ENCODE assay signal across 12 mouse cellular contexts in genomic region chr5:114045134-114045533, GRCm38 (mm10). TPM values are rescaled to one million over a fixed set of nuclear protein-coding genes. Genes with fewer than 3 reads are reported as not detected.
DNase-seq lines count a peak whose midpoint lies in the region; ATAC-seq and TF ChIP-seq lines count a peak whose summit lies in the region.
"Had no signal": no experiment of that assay in that cellular context is flagged by ENCODE, and none has a peak within 500 bp of the region (broad histone marks: within the 10 kb centered on the region; RNA-seq: fewer than 3 reads in every experiment).

No protein-coding gene starts in this region.

- ATAC-seq in heart, postnatal 0 days (ENCODE audit: insufficient read depth, low read depth) = no peak
- no peak for ATAC-seq in heart, embryonic 11.5 days (replicated peaks; ENCODE audit: insufficient number of reproducible peaks, low FRiP score, low TSS enrichment)
- no peak for ATAC-seq in lung, embryonic 14.5 days (ENCODE audit: insufficient read depth)

- no peak for DNase-seq in heart, postnatal 0 days (ENCODE audit: low spot score)
- DNase-seq in lung, embryonic 14.5 days = peak; percentile 66
- no peak for DNase-seq in lung, adult 18-20 months
- peak; percentile 48 for DNase-seq in ZHBTc4 (ENCODE audit: low read depth, low spot score)
- DNase-seq in naive thymus-derived CD4-positive, alpha-beta T cell, adult 2 months (ENCODE audit: low read depth) = peak; percentile 28
- no peak for DNase-seq in cerebellum, adult 9-11 months
- no peak for DNase-seq in spleen, postnatal 14 days (ENCODE audit: low spot score in 2 of 2)

- TF ChIP-seq CTCF in heart, postnatal 0 days (IDR thresholded peaks at IDR 0.05; ENCODE audit: low read depth) = peak; percentile 64
- peak; percentile 67 for TF ChIP-seq CTCF in lung, embryonic 14.5 days (IDR thresholded peaks at IDR 0.05; ENCODE audit: low read depth)

- H3K4me2 ChIP-seq in heart, postnatal 0 days (ENCODE audit: low read depth, low read length) = no peak overlapping the region
- H3K4me2 ChIP-seq in heart, embryonic 11.5 days = no peak overlapping the region
- no peak overlapping the region for H3K4me2 ChIP-seq in lung, embryonic 14.5 days
- H3K4me2 ChIP-seq: neural tube, embryonic 13.5 days had no signal

- H3K27ac ChIP-seq in heart, postnatal 0 days (ENCODE audit: low read depth) = no peak overlapping the region
- no peak overlapping the region for H3K27ac ChIP-seq in heart, embryonic 11.5 days (ENCODE audit: low read depth, low read length)
- no peak overlapping the region for H3K27ac ChIP-seq in lung, embryonic 14.5 days (ENCODE audit: low read depth)
- H3K27ac ChIP-seq: macrophage; neural tube, embryonic 13.5 days had no signal

- H3K36me3 ChIP-seq in heart, postnatal 0 days (replicated peaks; ENCODE audit: control insufficient read depth, insufficient read depth, low read length) = no peaks in the 10 kb centered on the region
- no peaks in the 10 kb centered on the region for H3K36me3 ChIP-seq in heart, embryonic 11.5 days (ENCODE audit: control insufficient read depth, insufficient read depth, low read length)
- H3K36me3 ChIP-seq in lung, embryonic 14.5 days (ENCODE audit: insufficient read depth) = no peaks in the 10 kb centered on the region

- no peak overlapping the region for H3K4me3 ChIP-seq in heart, postnatal 0 days (ENCODE audit: low read depth, low read length)
- no peak overlapping the region for H3K4me3 ChIP-seq in heart, embryonic 11.5 days (ENCODE audit: low read depth, low read length)
- H3K4me3 ChIP-seq in lung, embryonic 14.5 days (ENCODE audit: low read depth, low read length) = no peak overlapping the region
- H3K4me3 ChIP-seq: neural tube, embryonic 13.5 days had no signal

- H3K4me1 ChIP-seq in heart, postnatal 0 days (ENCODE audit: control insufficient read depth, insufficient read depth) = 0 out of 2 replicates have a peak, but pooled peaks cover 4% of the 10 kb centered on the region
- H3K4me1 ChIP-seq in heart, embryonic 11.5 days (ENCODE audit: control insufficient read depth, insufficient read depth, low read length) = peaks cover 16% of the 10 kb centered on the region
- no peaks in the 10 kb centered on the region for H3K4me1 ChIP-seq in lung, embryonic 14.5 days (ENCODE audit: insufficient read depth)

- H3K9ac ChIP-seq in heart, postnatal 0 days (replicated peaks; ENCODE audit: low read depth, low read length) = no peak overlapping the region
- H3K9ac ChIP-seq in heart, embryonic 11.5 days (ENCODE audit: low read depth, low read length) = no peak overlapping the region
- no peak overlapping the region for H3K9ac ChIP-seq in lung, embryonic 14.5 days
- H3K9ac ChIP-seq: neural tube, embryonic 13.5 days had no signal

- H3K27me3 ChIP-seq in heart, postnatal 0 days (ENCODE audit: control insufficient read depth, insufficient read depth, low read length) = no peaks in the 10 kb centered on the region
- 0 out of 2 replicates have a peak, but pooled peaks cover 3% of the 10 kb centered on the region for H3K27me3 ChIP-seq in heart, embryonic 11.5 days (ENCODE audit: control insufficient read depth, insufficient read depth, low read length)
- H3K27me3 ChIP-seq in lung, embryonic 14.5 days (ENCODE audit: insufficient read depth, low read length) = no peaks in the 10 kb centered on the region
- H3K27me3 ChIP-seq: neural tube, embryonic 13.5 days had no signal

- WGBS in heart, postnatal 0 days = 82% methylated on average over 1 of the region's 1 CpGs
- WGBS in heart, embryonic 11.5 days (ENCODE audit: insufficient replicate concordance) = 84% methylated on average over 1 of the region's 1 CpGs
- 66% methylated on average over 1 of the region's 1 CpGs for WGBS in lung, embryonic 14.5 days

- no peaks in the 10 kb centered on the region for H3K9me3 ChIP-seq in heart, postnatal 0 days (replicated peaks; ENCODE audit: control insufficient read depth, low read length)
- no peaks in the 10 kb centered on the region for H3K9me3 ChIP-seq in heart, embryonic 11.5 days (replicated peaks; ENCODE audit: control insufficient read depth, low read length)
- H3K9me3 ChIP-seq in lung, embryonic 14.5 days (ENCODE audit: low read depth, low read length) = no peaks in the 10 kb centered on the region
- H3K9me3 ChIP-seq: neural tube, embryonic 13.5 days had no signal

- TF ChIP-seq EP300 in heart, postnatal 0 days (IDR thresholded peaks at IDR 0.05; ENCODE audit: low read depth) = no peak

RNA-seq across cellular contexts. Expression of gene Usp30, which starts 20.1 kb away (rescaled TPM):
- 16.0 and 18.2 TPM in 2 replicates for total RNA-seq in heart, postnatal 0 days (2014; rRNA removed; ENCODE audit: low replicate concordance)
- 6.1 and 6.3 TPM in 2 replicates for polyA plus RNA-seq in heart, postnatal 0 days (2015; fragmentation: Nextera tagmentation; extraction: Ambion mirVana)
- polyA plus RNA-seq in heart, embryonic 11.5 days (2014; fragmentation: Nextera tagmentation; extraction: Ambion mirVana) = 6.7 and 8.2 TPM in 2 replicates
- 10.7 and 10.8 TPM in 2 replicates for polyA plus RNA-seq in lung, embryonic 14.5 days (2014; fragmentation: Nextera tagmentation; extraction: Ambion mirVana)

RNA-seq across cellular contexts. Expression of gene Dao, which starts 41.6 kb away (rescaled TPM):
- not detected in 2 replicates for total RNA-seq in heart, postnatal 0 days (2014; rRNA removed; ENCODE audit: low replicate concordance)
- not detected in 2 replicates for polyA plus RNA-seq in heart, postnatal 0 days (2015; fragmentation: Nextera tagmentation; extraction: Ambion mirVana)
- polyA plus RNA-seq in heart, embryonic 11.5 days (2014; fragmentation: Nextera tagmentation; extraction: Ambion mirVana) = not detected in 2 replicates
- not detected in 2 replicates for polyA plus RNA-seq in lung, embryonic 14.5 days (2014; fragmentation: Nextera tagmentation; extraction: Ambion mirVana)
- total RNA-seq: gastrocnemius, adult 18-20 months; hematopoietic stem cell, adult 5-6 weeks had no signal
- polyA plus RNA-seq: macrophage; neural tube, embryonic 13.5 days had no signal

RNA-seq across cellular contexts. Expression of gene Svop, which starts 46.2 kb away (rescaled TPM):
- total RNA-seq in heart, postnatal 0 days (2014; rRNA removed; ENCODE audit: low replicate concordance) = 0.19 TPM in 1 of 2 replicates, not detected in the other
- polyA plus RNA-seq in heart, postnatal 0 days (2015; fragmentation: Nextera tagmentation; extraction: Ambion mirVana) = 0.07 TPM in 1 of 2 replicates, not detected in the other
- 0.24 TPM in 1 of 2 replicates, not detected in the other for polyA plus RNA-seq in heart, embryonic 11.5 days (2014; fragmentation: Nextera tagmentation; extraction: Ambion mirVana)
- polyA plus RNA-seq in lung, embryonic 14.5 days (2014; fragmentation: Nextera tagmentation; extraction: Ambion mirVana) = 0.11 and 0.22 TPM in 2 replicates
- total RNA-seq: gastrocnemius, adult 18-20 months; hematopoietic stem cell, adult 5-6 weeks had no signal
- polyA plus RNA-seq: macrophage had no signal

RNA-seq across cellular contexts. Expression of gene Ssh1, which starts 51.4 kb away (rescaled TPM):
- total RNA-seq in heart, postnatal 0 days (2014; rRNA removed; ENCODE audit: low replicate concordance) = 7.1 and 10.0 TPM in 2 replicates
- 5.8 and 6.8 TPM in 2 replicates for polyA plus RNA-seq in heart, postnatal 0 days (2015; fragmentation: Nextera tagmentation; extraction: Ambion mirVana)
- 18.2 and 35.8 TPM in 2 replicates for polyA plus RNA-seq in heart, embryonic 11.5 days (2014; fragmentation: Nextera tagmentation; extraction: Ambion mirVana)
- 25.0 and 29.9 TPM in 2 replicates for polyA plus RNA-seq in lung, embryonic 14.5 days (2014; fragmentation: Nextera tagmentation; extraction: Ambion mirVana)

Comparison
In these comparisons a context has a peak if more than half of its experiments do, and no peak if none do; other contexts are left out.
1. DNase-seq: peak in lung, embryonic 14.5 days (single experiment), ZHBTc4 (single experiment) and naive thymus-derived CD4-positive, alpha-beta T cell, adult 2 months (single experiment); none in heart, postnatal 0 days (single experiment), lung, adult 18-20 months (0 of 2), cerebellum, adult 9-11 months (single experiment) and spleen, postnatal 14 days (0 of 2).